Mouse (Mus musculus) MEL (cell line): ENCODE data around the gene Urod. TPM values are rescaled to one million over a fixed set of nuclear protein-coding genes. Genes with fewer than 3 reads are reported as not detected.

Source experiments
- DNase-seq: peaks from one replicate; pipeline ENCODE4 v3.0.0; 2011; ENCODE audit warnings: low read depth, low spot score
- H3K27ac ChIP-seq: 2 replicates; pipeline ENCODE4 v1.5.1; 2012; ENCODE audit warnings: low read depth, mild to moderate bottlenecking, control low read depth, low read length, moderate library complexity; ENCODE audit not compliant: control insufficient read depth
- H3K27me3 ChIP-seq, 2 experiments: fragments of 150-350 bp in 1 of 2; sonication (generic) in 1 of 2; 2 replicates each; pipeline ENCODE4 v1.6.1; 2012; ENCODE audit warnings: low read length in 2 of 2, mild to moderate bottlenecking in 2 of 2, improper control_type of control experiment in 1 of 2, moderate library complexity in 1 of 2; ENCODE audit not compliant: insufficient read depth in 2 of 2, control insufficient read depth in 1 of 2
- H3K36me3 ChIP-seq, 2 experiments: 2 replicates each; pipeline ENCODE4 v1.6.1; 2012 to 2014; ENCODE audit warnings: low read length in 2 of 2, improper control_type of control experiment in 1 of 2, inconsistent platforms in 1 of 2, mild to moderate bottlenecking in 1 of 2; ENCODE audit not compliant: insufficient read depth in 2 of 2, control insufficient read depth in 1 of 2
- H3K4me1 ChIP-seq, 2 experiments: fragments of 150-350 bp in 1 of 2; sonication (generic) in 1 of 2; 2 replicates each; pipeline ENCODE4 v1.6.1; 2012; ENCODE audit warnings: low read length in 2 of 2, improper control_type of control experiment in 1 of 2, mild to moderate bottlenecking in 1 of 2; ENCODE audit not compliant: insufficient read depth in 2 of 2, control insufficient read depth in 1 of 2
- H3K4me3 ChIP-seq, 2 experiments: fragments of 150-350 bp in 1 of 2; sonication (generic) in 1 of 2; 2 replicates each; pipeline ENCODE4 v1.5.1; 2012; ENCODE audit warnings: low read depth in 2 of 2, low read length in 2 of 2, mild to moderate bottlenecking in 2 of 2, moderate library complexity in 2 of 2, control low read depth in 1 of 2, improper control_type of control experiment in 1 of 2; ENCODE audit not compliant: control insufficient read depth in 1 of 2, insufficient read depth in 1 of 2
- H3K79me2 ChIP-seq: 2 replicates; pipeline ENCODE4 v1.6.1; 2012; ENCODE audit warnings: mild to moderate bottlenecking, low read length, moderate library complexity; ENCODE audit not compliant: control insufficient read depth, poor library complexity, insufficient read depth
- H3K9ac ChIP-seq: 2 replicates; pipeline ENCODE4 v1.6.1; 2012; ENCODE audit warnings: low read depth, mild to moderate bottlenecking, control low read depth, low read length, moderate library complexity; ENCODE audit not compliant: control insufficient read depth, poor library complexity, severe bottlenecking
- H3K9me3 ChIP-seq: fragments of 150-350 bp; sonication (generic); replicated peaks from 2 replicates; pipeline ENCODE4 v1.6.1; 2012; ENCODE audit warnings: mild to moderate bottlenecking, low read length, improper control_type of control experiment, moderate library complexity; ENCODE audit not compliant: insufficient read depth
- BHLHE40 ChIP-seq: IDR thresholded peaks from 2 replicates; pipeline ENCODE4 v1.6.1; 2012; ENCODE audit warnings: low read depth, mild to moderate bottlenecking, inconsistent platforms, low read length, improper control_type of control experiment, borderline replicate concordance
- CHD1 ChIP-seq: IDR thresholded peaks from 2 replicates; pipeline ENCODE4 v1.6.1; 2012; ENCODE audit warnings: low read depth, mild to moderate bottlenecking, inconsistent platforms, low read length, improper control_type of control experiment
- CTCF ChIP-seq, 3 experiments: IDR thresholded peaks in 2 of 3; conservative IDR thresholded peaks in 1 of 3; 2 replicates each; pipeline ENCODE4 v1.5.1; 2011 to 2012; ENCODE audit warnings: low read length in 3 of 3, low read depth in 2 of 3, mild to moderate bottlenecking in 2 of 3, improper control_type of control experiment in 1 of 3, inconsistent platforms in 1 of 3, mixed read lengths in 1 of 3, moderate library complexity in 1 of 3; ENCODE audit not compliant: control insufficient read depth in 1 of 3, insufficient read depth in 1 of 3, poor library complexity in 1 of 3, severe bottlenecking in 1 of 3
- E2F4 ChIP-seq: IDR thresholded peaks from 2 replicates; pipeline ENCODE4 v1.6.1; 2011; ENCODE audit warnings: low read depth, low read length, improper control_type of control experiment, borderline replicate concordance
- GATA1 ChIP-seq: IDR thresholded peaks from 2 replicates; pipeline ENCODE4 v1.6.1; 2011; ENCODE audit warnings: low read depth, low read length, improper control_type of control experiment
- JUND ChIP-seq: IDR thresholded peaks from 2 replicates; pipeline ENCODE4 v1.6.1; 2011; ENCODE audit warnings: low read depth, mild to moderate bottlenecking, improper control_type of control experiment, low read length
- MAFK ChIP-seq: IDR thresholded peaks from 2 replicates; pipeline ENCODE4 v1.6.1; 2011; ENCODE audit warnings: low read depth, mild to moderate bottlenecking, low read length, improper control_type of control experiment, borderline replicate concordance
- MAX ChIP-seq: IDR thresholded peaks from 2 replicates; pipeline ENCODE4 v1.6.1; 2011; ENCODE audit warnings: low read length, improper control_type of control experiment
- MEF2A ChIP-seq: IDR thresholded peaks from 2 replicates; pipeline ENCODE4 v1.6.1; 2014; ENCODE audit warnings: low read depth, mild to moderate bottlenecking, inconsistent platforms, low read length, improper control_type of control experiment; ENCODE audit not compliant: poor library complexity, insufficient replicate concordance, severe bottlenecking; ENCODE audit errors: extremely low read depth
- MXI1 ChIP-seq: IDR thresholded peaks from 2 replicates; pipeline ENCODE4 v1.6.1; 2011; ENCODE audit warnings: mild to moderate bottlenecking, low read depth, low read length, improper control_type of control experiment
- MYC ChIP-seq: IDR thresholded peaks from 2 replicates; pipeline ENCODE4 v1.6.1; 2011; ENCODE audit warnings: low read depth, mild to moderate bottlenecking, low read length, improper control_type of control experiment, moderate library complexity
- NELFE ChIP-seq: IDR thresholded peaks from 2 replicates; pipeline ENCODE4 v1.6.1; 2011; ENCODE audit warnings: low read depth, low read length, improper control_type of control experiment
- NRF1 ChIP-seq: IDR thresholded peaks from 2 replicates; pipeline ENCODE4 v1.6.1; 2014; ENCODE audit warnings: low read depth, mild to moderate bottlenecking, inconsistent platforms, low read length, improper control_type of control experiment, moderate library complexity; ENCODE audit not compliant: poor library complexity, insufficient read depth, severe bottlenecking
- POLR2A ChIP-seq, 2 experiments: IDR thresholded peaks; 2 replicates each; pipeline ENCODE4 v1.6.1; 2011 to 2012; ENCODE audit warnings: low read length in 2 of 2, mild to moderate bottlenecking in 2 of 2, control low read depth in 1 of 2, improper control_type of control experiment in 1 of 2, low read depth in 1 of 2, moderate library complexity in 1 of 2; ENCODE audit not compliant: control insufficient read depth in 1 of 2, insufficient read depth in 1 of 2, poor library complexity in 1 of 2
- POLR2AphosphoS2 ChIP-seq: IDR thresholded peaks from 2 replicates; pipeline ENCODE4 v1.6.1; 2011; ENCODE audit warnings: low read length, improper control_type of control experiment
- TCF12 ChIP-seq: IDR thresholded peaks from 2 replicates; pipeline ENCODE4 v1.6.1; 2014; ENCODE audit warnings: low read depth, mild to moderate bottlenecking, inconsistent platforms, low read length, improper control_type of control experiment, moderate library complexity
- USF2 ChIP-seq, 2 experiments: IDR thresholded peaks; 2 replicates each; pipeline ENCODE4 v1.6.1; 2011 to 2012; ENCODE audit warnings: improper control_type of control experiment in 2 of 2, low read length in 2 of 2, borderline replicate concordance in 1 of 2, inconsistent platforms in 1 of 2, low read depth in 1 of 2, mild to moderate bottlenecking in 1 of 2; ENCODE audit not compliant: insufficient read depth in 1 of 2
- polyA plus RNA-seq, 2 experiments: library from polyadenylated mRNA; stranded (reverse) in 1 of 2; unstranded in 1 of 2; fragments of >175 nt in 1 of 2; fragments of >200 nt in 1 of 2; gene quantifications; 2 replicates each; pipeline versions ENCODE4 v1.2.1 to v1.2.4; 2012; ENCODE audit warnings: low replicate concordance in 2 of 2, low read depth in 1 of 2; ENCODE audit not compliant: insufficient read length in 2 of 2, insufficient read depth in 1 of 2, missing spikeins in 1 of 2
- total RNA-seq: library from RNA; depleted of rRNA; stranded (reverse); fragments of 300-350 nt; gene quantifications from 2 replicates; pipeline ENCODE4 v1.2.3, GENCODE M21; 2012

Gene Urod
- total and polyA plus RNA-seq, 3 experiments, result 108 to 645 (median 132) TPM

DNA sequence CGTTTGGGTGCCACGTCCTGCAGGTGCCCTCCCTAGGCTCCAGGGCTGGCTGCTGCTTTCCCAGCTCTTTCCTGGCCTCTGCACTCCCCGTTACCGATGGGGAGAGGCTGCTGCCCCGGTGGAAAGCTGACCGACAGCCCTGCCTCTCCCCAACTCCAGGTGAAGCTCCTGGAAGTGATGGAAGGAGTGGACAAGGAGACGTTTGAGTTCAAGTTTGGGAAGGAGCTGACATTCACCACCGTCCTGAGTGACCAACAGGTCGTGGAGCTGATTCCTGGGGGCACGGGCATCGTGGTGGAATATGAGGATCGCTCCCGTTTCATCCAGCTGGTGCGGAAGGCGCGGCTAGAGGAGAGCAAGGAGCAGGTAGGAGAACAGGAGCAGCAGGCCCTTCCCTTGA, 7.7 kb upstream of the Urod start:
- no peak for DNase-seq
- Histone ChIP-seq H3K4me3 (no peak overlapping the region), H3K9ac (no peak overlapping the region), H3K27me3 (no peaks in the 10 kb centered on the region), H3K4me1 (no peaks in the 10 kb centered on the region), H3K27ac (no peak overlapping the region), H3K79me2 (no peaks in the 10 kb centered on the region), H3K9me3 (no peaks in the 10 kb centered on the region), H3K36me3 (no peaks in the 10 kb centered on the region)
- no peak for TF ChIP-seq MAFK
- TF ChIP-seq POLR2AphosphoS2, result no peak
- TF ChIP-seq TCF12, result no peak
- no peak for TF ChIP-seq JUND
- TF ChIP-seq MYC, result no peak
- TF ChIP-seq POLR2A (IDR thresholded peaks at IDR 0.05; ENCODE audit: control insufficient read depth in 1 of 2, insufficient read depth in 1 of 2, low read depth in 1 of 2, low read length in 2 of 2, poor library complexity in 1 of 2), result no peak
- no peak for TF ChIP-seq GATA1
- no peak for TF ChIP-seq NRF1
- TF ChIP-seq E2F4, result no peak
- no peak for TF ChIP-seq CHD1
- no peak for TF ChIP-seq BHLHE40
- TF ChIP-seq MAX, result no peak
- no peak for TF ChIP-seq MEF2A
- no peak for TF ChIP-seq NELFE
- TF ChIP-seq USF2 (IDR thresholded peaks at IDR 0.05; ENCODE audit: borderline replicate concordance in 1 of 2, insufficient read depth in 1 of 2, low read depth in 1 of 2, low read length in 2 of 2), result no peak
- TF ChIP-seq CTCF (IDR thresholded peaks at IDR 0.05 in 2 of 3, conservative IDR thresholded peaks at IDR 0.05 in 1 of 3; ENCODE audit: control insufficient read depth in 1 of 3, insufficient read depth in 1 of 3, low read depth in 2 of 3, low read length in 3 of 3, poor library complexity in 1 of 3, severe bottlenecking in 1 of 3), result no peak

- Histone ChIP-seq H3K4me3 (no peak overlapping the region), H3K4me1 (no peaks in the 10 kb centered on the region), H3K36me3 (no peaks in the 10 kb centered on the region), H3K9ac (no peak overlapping the region), H3K79me2 (peaks cover 2% of the 10 kb centered on the region; the same call in 1 of the 2 replicates), H3K27me3 (no peaks in the 10 kb centered on the region), H3K9me3 (no peaks in the 10 kb centered on the region), H3K27ac (no peak overlapping the region)
- DNase-seq, result no peak
- TF ChIP-seq E2F4 (no peak), MXI1 (no peak)
These were observed 5.4 kb upstream of the Urod start for GRCm38 (mm10) chr4:116999513-117000154.
